Mouse (Mus musculus) right cerebral cortex, adult 18-20 months (tissue): ENCODE results near the gene Areg.

Experiments
- DNase-seq: peaks from one replicate; pipeline ENCODE4 v3.0.0; 2022; ENCODE audit warnings: mixed read lengths

The Areg gene

GRCm38 (mm10) chr5:91176397-91176796 lies 37.0 kb downstream of the Areg start:
- DNase-seq: no peak

- DNase-seq: no peak
These were observed 55.2 kb downstream of the Areg start for GRCm38 (mm10) chr5:91194572-91194971.
